Mouse (Mus musculus) retina, adult 2 months (tissue): ENCODE results near the gene Oxct2b.
A peak's percentile ranks its signal among the peaks of the same experiment; 100 is the strongest.
"Not testable (repeated sequence)": the region's sequence is repeated elsewhere in the genome, so short reads cannot be mapped to it uniquely, and the experiment has no call there.

ENCODE experiments used
- DNase-seq: peaks from one replicate; pipeline ENCODE4 v3.0.0-alpha.2; 2012; ENCODE audit warnings: low read depth, low spot score

Gene Oxct2b

DNA sequence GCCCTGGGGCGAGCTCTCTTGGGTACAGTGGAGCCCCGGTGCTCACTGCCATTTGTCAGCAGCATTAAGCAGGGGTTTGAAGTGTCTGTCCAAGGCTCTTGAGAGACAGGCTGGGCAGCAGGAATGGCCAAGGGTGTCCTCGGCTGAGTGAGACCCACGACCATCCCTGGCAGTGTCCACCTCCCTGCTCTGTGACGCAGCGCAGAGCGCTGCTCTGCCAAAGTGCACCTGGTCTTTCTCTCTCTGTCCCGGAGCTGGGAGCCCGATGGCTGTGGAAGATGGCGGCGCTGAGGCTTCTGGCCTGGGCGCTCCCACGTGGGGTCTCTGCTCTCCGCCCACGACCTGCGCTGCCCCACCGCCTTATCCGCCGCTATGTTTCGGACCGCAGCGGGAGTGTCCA, at the start of gene Oxct2b:
Gene Oxct2b, plus strand, starts transcription at position 256 of the 400 bp plus-strand sequence.
- DNase-seq: no peak

DNA sequence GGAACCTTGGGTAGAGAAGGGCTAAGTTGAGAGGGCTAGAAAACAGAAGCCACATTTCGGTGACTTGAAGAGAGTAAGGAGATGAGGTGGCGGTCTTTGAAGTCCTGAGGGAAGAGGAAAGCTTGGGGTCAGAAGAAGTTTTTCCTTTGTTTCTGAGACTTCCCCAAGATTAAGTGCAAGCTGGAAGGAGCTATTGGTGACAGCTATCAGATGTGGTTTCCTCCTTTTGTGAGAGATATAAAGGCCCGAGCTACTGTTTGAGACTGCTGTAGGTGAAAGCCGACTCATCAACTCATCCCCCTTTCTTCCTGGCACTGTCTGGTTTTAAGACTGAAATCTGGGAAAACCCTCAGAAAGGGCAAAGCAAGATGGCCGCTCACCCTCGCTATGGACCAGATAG, 47.4 kb upstream of the Oxct2b start:
- no peak for DNase-seq

DNA sequence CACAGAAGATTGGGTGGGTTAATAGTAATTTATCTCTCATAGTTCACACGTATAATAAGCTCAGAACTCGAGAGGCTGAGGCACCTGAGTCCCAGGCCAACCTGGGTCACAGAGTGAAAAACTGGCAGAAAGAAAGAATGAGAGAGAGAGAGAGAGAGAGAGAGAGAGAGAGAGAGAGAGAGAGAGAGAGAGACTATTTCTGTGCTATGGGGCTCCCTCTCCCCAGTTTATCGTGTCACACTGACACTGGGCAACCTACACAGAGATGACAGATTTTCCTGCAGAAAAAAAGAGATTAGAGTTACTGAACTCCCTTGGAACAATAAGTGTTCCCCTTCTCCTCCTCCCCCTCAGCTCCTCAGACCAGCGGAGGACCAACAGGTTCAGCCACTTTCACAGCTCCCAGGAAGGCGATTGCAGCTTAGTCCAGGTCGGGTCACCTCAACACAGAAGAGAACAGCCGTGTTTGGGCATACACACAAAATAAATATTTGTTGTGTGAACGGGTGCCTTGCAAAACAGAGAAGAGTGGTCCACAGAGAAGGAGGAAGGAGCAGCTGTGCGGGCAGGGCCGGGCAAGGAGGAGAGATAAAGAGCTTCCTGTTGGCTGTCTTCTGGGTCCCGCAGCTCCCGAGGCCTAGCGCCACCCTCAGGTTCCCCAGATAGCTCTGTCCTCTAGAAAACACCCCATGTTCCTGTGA, 44.6 kb upstream of the Oxct2b start:
- no peak for DNase-seq

DNA sequence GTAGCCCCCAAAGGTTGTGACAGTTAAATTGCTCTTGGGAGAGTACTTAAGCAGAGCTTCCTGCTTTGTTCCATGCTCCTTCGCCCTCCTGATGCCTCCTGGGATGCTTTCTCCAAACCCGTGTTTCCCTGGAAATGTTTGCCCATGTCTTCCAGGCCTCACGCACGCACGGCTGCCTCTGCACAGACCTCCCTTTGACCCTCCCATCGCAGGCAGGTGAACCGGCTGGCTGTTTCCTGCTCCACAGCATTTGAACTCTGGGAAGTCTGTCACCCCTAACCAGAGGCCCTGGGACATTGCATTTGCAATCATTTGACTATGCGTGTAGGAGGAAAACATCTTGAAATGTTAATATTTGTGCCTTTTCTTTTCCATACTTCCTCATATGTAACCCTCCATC, 39.1 kb upstream of the Oxct2b start:
- DNase-seq: no peak

DNA sequence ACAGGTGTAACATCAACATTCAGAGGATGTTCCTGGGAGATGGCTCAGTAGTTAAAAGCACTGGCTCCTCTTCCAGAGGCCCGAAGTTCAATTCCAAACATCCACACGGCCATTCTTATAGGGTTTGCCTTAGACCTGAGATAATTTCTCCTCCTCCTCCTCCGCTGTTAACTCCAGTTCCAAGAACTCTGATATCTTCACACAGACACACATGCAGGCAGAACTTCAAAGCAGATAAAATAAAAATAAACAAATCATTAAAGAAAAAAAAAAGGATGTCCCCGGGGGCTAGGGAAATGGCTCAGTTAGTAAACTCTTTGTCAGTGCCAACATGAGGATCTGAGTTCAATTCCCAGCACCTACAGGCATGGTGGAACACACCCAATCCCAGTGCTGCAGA, 37.8 kb upstream of the Oxct2b start:
- DNase-seq: no peak

DNA sequence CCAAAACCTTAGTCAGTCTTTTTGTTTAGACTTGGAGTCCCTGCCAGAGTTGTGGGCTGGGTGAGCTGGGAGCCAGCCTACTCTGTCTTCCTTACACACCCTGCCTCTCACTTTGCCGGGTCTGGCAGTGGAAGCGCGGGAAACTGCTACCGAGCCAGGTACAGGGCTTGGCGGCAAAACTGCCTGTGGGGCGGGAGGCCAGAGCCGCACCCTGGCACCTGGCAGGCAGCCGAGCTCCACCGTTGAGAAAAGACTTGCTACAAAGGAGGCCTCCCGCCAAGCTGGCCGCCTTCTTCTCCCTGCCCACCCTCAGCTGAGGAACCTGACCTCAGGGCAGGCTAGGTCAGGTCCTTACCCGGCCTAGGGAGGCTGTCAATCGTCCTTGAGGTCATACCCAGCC, 35.3 kb upstream of the Oxct2b start:
- DNase-seq: no peak

DNA sequence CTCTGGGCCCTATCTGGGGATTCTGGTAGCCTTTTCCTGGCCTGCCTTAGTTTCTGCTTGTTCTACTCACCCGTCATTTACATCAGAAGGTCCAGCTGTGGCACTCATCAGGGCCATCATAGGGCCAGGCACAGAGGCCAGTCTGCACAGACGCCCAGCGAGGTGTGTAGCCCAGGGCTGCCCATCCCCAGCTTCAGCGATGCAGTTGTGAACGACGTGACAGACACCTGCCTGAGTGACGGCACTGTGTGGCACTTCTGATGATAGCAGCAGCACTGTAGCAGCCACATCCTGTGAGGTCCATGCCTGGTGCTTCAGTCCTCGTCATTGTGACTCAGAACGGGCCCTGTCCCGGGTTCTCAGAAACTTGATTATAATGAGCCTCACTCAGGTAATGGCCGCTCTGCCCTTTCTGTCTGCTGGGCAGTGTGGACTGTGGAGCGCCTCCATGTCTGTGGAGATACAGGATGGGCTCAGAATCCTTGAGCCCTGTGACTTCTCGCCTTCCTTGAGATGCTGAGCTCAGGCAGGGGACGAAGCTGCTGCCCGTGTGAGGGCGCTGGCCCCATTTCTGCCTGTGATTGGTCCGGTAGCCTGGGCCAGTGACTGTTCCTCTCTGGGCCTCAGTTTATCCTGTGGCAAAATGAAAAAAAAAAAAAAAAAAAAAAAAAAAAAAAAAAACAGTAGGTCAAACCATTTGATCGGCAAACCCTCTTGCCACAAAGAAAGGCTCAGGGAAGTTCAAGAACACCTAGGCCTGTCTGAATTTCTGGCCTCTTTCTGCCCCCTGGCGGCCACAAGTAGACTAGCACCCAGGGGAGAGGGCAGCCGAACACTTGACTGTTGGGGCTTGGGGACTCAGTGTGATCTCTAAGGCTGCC, 33.5 kb upstream of the Oxct2b start:
- peak; percentile 26 for DNase-seq

DNA sequence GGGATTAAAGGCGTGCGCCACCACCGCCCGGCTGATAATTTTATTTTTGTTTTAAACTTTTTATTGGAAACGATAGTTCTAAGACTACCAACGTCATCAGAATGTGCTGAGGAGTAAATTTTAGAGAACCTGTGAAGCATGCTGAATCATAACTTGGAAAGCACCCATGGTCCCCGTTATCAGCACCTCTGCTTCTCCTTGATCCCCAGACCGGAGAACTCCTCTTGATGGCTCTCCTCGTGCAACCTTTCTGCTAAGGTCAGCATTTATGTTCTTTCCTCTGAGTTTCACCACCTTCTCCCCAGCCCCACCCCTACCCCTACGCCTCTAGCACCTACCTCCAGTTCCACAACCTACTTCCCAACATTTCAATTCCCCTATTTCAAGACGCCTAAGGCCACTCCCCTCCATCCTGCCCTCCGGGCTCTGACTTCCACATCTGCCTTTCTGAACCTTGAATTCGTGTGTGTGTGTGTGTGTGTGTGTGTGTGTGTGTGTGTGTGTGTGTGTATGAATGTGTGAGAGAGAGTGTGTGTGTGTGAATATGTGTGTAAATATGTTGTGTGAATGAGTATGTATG, 32.7 kb upstream of the Oxct2b start:
- no peak for DNase-seq

DNA sequence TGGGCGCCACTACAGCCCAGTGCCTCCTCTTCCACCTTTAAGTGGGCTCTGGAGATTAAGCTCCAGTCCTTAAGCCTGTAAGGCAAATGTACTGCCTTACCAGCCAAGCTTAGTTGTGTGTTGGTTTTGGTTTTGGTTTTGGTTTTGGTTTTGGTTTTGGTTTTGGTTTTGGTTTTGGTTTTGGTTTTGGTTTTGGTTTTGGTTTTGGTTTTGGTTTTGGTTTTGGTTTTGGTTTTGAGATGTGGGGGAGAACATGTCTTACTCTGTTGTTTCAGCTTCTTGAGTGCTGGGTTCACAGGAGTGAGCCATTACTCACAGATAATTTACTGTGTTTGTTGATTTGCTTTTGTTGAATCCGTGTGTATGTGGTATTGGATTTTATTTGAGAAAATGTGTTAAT, 30.8 kb upstream of the Oxct2b start:
- no peak for DNase-seq

DNA sequence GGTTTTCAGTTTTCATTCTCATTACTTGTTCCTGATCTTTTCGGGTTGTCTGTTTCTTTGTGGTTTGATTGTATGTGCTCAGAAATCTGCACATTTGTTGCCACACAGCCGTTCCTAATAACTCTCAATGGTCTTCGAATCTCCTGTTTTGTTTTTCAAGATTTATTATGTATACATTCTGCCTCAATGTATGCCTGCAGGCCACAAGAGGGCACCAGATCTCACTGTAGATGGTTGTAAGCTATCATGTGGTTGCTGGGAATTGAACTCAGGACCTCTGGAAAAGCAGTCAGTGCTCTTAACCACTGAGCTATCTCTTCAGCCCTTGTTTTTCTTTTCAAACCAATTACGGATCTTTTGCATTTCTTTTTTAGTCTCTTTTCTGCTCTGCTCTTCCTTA, 29.7 kb upstream of the Oxct2b start:
- DNase-seq: no peak

DNA sequence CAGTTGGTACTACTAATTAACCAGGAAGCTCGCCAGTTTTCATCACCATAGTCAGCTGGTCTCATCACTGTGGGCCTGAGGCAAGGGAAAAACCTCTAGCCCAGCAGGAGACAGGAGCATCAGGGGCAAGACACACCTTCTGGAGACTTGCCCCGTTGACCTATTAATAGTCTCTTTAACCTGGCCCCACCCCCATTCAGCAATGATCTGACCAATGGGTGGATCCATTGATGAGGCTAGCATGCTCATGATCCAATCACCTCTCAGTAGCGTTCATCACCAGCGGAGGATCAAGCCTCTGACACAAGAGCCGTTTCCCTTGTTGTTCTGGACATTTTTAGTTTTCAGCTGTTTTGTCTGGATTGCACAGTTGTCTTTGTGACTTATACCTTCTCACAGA, 23.4 kb upstream of the Oxct2b start:
- no peak for DNase-seq

DNA sequence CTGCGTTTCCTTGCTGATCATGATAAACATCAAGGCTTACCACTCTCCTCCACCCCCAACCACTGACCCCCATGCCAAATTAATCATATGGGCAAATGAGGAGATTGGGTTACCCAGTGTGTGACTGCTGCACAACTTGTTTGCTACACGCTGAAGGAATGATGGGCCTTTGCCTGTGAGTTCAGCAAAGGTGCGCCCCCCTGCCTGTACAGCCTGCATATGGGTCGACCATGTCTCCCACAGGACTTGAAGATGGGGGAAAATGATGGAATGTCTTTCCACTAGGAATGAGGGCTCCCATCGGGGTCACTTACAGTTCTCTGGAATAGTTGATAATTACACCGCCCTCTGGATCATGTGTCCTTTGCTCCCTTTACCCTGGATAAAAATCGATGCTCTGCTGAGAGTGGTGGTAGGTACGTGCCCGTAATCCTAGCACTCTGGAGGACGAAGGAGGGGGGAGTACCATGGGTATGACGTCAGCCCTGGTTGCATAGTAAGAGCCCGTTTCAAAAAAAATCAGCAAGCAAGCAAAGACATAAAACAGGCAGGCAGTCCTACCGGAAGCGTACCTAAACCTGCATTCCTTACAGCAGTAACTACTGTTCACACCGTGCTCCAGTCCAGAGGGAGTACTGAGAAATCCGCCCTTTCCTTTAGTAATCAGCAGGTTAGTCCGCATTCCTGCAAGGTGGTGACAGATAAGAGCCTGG, 22.8 kb upstream of the Oxct2b start:
- DNase-seq: no peak

DNA sequence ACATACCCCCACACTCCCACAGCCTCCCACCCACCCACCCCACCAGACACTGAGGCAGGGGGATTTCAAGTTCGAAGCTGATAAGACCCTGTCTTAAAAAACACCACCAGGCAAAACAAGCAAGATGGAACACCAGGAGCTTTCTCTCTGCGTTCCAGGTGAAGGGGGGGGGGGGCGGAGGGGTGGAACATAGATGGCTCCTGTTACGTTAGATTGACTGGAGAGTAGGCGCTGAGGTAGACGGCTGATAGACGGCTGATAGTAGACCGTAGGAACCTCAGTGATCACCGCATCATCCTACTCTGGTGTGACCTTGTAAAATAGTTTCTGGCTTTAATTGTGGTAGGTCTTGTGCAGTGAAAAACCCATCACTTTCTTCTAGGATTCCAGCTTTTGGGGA, 22.2 kb upstream of the Oxct2b start:
- no peak for DNase-seq

DNA sequence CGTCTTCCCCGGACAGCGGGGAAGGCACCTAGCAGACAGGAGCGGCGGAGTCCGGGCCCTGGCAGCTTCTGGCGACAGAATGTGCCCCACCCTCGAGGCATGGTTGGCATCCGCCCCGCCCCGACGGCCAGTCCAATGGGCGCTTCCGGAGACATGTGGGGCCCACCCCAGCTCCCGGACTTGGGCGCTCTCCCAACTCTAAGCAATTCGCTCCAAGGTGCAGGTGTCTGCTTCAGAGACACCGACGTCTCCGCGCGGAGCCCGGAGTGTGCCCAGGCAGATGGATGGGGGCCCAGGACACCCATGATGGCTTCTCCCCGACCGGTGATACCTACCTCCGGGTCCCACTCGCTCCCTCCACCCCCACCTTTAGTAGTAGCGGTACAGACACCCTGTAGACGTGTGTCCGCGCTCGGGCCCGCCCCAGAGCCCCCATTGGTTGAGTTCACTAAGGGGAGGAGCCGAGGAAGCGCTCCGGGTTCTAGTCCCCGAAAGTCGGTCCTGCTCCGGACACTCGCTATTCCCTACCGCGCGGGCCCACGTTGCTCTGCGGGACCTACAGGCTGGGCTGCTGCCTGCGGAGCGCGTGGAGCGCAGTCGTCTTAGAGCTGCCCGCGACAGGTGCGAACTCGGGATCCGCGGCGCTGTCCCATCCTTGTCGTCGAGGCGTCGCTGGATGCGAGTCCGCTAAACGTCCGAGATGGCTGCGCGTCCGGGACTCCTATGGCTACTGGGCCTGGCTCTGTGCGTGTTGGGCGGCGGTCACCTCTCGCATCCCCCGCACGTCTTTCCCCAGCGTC, 11.2 kb upstream of the Oxct2b start, which contains the start of gene Bmp8b:
Gene Bmp8b, plus strand, starts transcription at position 515 of the 800 bp plus-strand sequence.
- DNase-seq: no peak

DNA sequence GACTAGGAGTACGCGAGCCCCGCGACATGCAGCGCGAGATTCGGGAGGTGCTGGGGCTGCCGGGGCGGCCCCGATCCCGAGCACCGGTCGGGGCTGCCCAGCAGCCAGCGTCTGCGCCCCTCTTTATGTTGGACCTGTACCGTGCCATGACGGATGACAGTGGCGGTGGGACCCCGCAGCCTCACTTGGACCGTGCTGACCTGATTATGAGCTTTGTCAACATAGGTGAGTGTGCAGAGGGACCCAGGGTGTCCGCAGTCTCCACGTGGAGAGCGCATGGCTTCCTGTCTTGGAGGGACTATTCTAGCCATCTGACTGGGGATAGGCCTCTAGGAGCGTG, 10.6 kb upstream of the Oxct2b start:
- DNase-seq: no peak

DNA sequence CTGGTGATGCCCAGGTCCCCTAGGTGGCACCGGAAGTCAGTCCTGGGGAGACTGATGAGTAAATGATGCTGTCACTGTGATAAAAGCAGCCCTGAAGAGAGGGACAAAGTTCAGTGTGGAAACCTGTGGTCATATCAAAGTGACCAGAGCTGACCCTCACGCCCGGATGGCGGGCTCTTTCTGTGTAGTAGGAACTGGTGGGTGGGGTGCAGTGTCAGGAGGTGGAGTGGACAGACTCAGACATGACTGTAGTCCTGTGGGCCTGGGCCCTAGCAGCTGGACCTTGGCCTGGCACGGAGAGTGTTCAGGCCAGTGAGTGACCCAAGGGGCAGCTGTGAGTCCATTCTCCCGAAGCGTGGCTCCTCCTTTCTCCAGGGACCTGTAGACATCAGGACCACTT, 10.1 kb upstream of the Oxct2b start:
- not testable (repeated sequence) for DNase-seq

DNA sequence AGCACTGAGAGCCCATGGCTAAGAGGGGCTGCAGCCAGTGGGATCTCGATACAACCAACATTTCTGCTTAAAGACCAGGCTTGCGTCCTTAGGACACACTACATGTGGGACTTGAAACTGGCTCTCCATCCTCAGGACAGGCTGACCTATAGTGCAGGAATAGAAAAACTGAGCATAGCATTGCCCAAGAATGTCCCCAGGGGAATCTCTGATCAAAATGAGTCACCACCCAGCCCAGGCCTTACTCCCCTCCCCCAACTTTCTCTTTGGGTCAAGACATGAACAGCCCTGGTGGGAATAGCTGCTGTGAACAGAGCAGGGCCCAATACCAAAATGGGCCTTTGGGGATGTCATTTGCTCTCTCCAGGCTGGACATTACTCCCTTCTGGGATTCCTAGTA, 9.2 kb upstream of the Oxct2b start:
- DNase-seq: no peak

DNA sequence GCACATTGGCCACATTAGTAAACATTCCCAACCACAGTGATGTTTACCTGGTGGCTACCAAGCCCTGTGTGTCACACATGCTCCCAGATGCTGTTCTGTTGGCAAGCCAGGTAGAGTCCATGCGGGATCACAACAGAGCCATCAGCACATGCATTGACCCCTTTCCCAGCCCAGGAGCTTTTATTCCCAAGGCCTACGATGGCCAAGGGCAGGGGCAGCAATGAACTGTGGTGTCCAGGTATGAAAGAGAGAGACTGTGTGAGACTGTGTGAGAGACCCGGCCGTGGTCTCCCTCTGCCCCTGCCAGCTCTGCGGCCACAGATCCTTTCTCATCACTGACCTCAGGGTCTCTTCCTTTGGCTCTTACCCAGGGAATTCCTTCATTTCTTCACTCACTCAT, 8.0 kb upstream of the Oxct2b start:
- DNase-seq: no peak

DNA sequence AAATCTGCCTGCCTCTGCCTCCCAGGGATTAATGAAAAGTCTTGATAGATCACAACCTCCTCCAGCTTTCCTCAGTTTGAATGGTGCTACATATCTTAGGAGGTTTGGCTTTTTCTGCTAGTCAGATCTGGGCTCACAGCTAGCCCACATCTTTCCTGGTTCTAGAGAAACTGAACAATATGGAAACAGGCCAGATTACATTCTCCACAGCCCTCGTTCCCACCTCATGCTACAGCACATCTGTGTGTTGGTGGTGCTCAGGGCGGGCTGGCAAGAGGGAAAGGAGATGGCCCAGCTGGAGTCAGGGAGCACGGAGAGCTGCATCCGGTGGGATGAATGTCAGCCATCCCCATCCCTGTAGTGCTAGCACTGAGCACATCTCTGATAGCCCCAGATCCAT, 5.3 kb upstream of the Oxct2b start:
- no peak for DNase-seq

DNA sequence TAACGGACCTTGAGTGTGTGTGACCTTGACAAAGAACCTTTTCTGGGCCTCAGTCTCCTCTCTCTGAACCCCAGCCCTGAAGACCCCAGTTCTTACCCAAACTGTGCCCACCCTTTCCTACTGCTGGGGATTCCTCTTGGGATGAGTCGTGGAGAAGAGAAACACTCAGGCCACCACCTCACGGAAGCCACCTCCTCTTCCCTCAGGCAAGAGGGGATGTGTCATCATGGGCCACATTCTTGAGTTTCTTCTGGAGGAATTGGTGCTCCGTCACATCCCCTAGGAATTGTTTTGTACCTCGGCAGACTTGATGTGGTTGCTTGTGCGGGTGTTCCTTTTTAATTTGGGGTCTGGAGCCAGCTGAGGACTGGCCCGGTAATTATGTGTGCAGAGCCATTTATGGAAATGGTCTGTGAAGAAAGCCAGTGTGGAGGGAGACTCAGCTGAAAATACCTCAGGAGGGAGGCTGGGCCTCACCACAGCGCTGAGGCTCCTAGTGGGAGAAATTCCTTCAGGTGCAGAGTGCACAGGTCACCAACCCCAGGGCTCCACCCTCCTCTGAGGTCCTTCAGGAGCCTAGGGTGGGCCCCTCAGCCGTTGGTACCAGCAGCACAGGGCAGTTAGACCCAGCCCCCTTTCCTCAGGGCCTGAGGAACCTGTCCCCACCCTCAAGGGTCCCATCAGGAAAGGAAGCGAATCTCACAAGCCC, 4.6 kb upstream of the Oxct2b start:
- not testable (repeated sequence) for DNase-seq
